Mouse (Mus musculus): ENCODE measurements at regions not wholly inside any gene's neighbourhood (a gene's known extent, or its start where the extent isn't known, plus 50 kb on each side); places are given as distances from the start of the nearest gene placed in this dataset.
"Not testable (repeated sequence)": the region's sequence is repeated elsewhere in the genome, so short reads cannot be mapped to it uniquely, and the experiment has no call there.

DNA sequence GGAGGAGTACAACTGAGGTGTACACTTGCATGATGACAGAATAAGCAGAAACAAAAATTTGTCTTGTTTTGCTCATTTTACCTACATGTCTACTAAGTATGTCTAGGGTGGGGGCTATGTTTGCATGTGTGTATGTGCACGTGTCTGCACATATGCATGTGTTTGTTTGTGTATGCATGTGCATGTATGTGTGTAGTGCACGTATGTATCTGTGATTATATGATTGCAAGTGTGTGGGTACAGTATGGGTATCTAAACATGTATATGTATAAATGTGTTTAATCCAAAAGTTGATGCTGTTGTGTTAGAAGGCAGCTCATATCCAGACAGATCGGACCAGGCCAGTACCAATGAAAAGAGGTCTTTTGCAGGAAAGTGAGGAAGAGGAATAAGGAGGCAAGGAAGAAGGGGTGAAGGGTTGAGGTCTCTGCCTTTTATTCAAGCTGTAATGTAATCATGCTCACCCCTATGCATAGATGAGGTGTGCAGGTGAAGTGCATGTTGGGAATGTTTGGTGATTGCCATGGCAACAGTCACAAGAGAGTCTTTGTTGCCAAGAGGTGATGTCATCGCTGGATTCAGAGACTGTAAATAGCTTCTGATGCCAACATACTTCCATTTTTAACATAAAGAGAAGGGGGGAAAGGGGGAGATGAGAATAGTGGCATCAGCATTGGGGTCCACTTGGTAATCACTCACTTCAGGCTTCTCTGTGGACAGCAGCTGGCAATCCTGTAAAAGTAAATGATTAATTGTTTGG lies 1447.7 kb downstream of the Zfp704 start:
- H3K4me1 ChIP-seq (ENCODE audit: control insufficient read depth, insufficient read depth, insufficient read length), result no peaks in the 10 kb centered on the region
- TF ChIP-seq CTCF (IDR thresholded peaks at IDR 0.05; ENCODE audit: extremely low read depth, insufficient read depth, insufficient read length, insufficient replicate concordance), result no peak
- TF ChIP-seq POLR2A (IDR thresholded peaks at IDR 0.05; ENCODE audit: low read depth, low read length), result no peak
- H3K27me3 ChIP-seq (ENCODE audit: control insufficient read depth, insufficient read depth, low read length), result no peaks in the 10 kb centered on the region
- no peaks in the 10 kb centered on the region for H3K36me3 ChIP-seq (ENCODE audit: control insufficient read depth, insufficient read depth, low read length)
- 86% methylated on average over 4 of the region's 4 CpGs for WGBS
- DNase-seq (ENCODE audit: low read depth in 1 of 2, low spot score in 2 of 2), result no peak
- no peak overlapping the region for H3K27ac ChIP-seq (ENCODE audit: insufficient read depth, low read length)
- H3K4me3 ChIP-seq (ENCODE audit: extremely low read depth, insufficient read depth, insufficient read length), result no peak overlapping the region

GRCm38 (mm10) chr3:8143016-8143415 lies 1466.9 kb downstream of the Zfp704 start:
- WGBS, result 85% methylated on average over 2 of the region's 2 CpGs
- DNase-seq (ENCODE audit: low read depth in 1 of 2, low spot score in 2 of 2), result no peak
- H3K27ac ChIP-seq (ENCODE audit: insufficient read depth, low read length), result no peak overlapping the region
- no peak for TF ChIP-seq CTCF (IDR thresholded peaks at IDR 0.05; ENCODE audit: extremely low read depth, insufficient read depth, insufficient read length, insufficient replicate concordance)
- TF ChIP-seq POLR2A (IDR thresholded peaks at IDR 0.05; ENCODE audit: low read depth, low read length), result no peak
- H3K27me3 ChIP-seq (ENCODE audit: control insufficient read depth, insufficient read depth, low read length), result no peaks in the 10 kb centered on the region
- no peak overlapping the region for H3K4me3 ChIP-seq (ENCODE audit: extremely low read depth, insufficient read depth, insufficient read length)
- H3K36me3 ChIP-seq (ENCODE audit: control insufficient read depth, insufficient read depth, low read length), result no peaks in the 10 kb centered on the region
- H3K4me1 ChIP-seq (ENCODE audit: control insufficient read depth, insufficient read depth, insufficient read length), result no peaks in the 10 kb centered on the region

DNA sequence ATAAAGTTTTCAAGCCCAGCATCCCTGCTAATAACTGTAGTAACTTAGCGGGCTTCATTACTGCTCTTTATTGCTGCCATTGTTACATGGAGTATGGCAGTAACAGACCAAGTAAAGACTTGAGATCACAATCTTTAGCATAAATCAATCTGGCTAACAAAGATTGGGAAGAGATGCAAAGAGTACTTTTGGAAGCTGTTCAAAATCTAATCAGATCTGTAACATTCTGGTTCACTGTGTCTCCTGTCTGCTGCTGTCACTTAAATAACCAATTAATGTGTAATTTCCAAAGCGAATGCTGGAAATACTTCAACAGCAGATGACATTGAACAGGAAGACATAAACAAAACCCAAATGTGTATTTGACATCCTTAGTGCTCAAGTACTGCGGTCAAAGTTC lies 1467.7 kb downstream of the Zfp704 start:
- 78% methylated on average over 3 of the region's 3 CpGs for WGBS
- no peaks in the 10 kb centered on the region for H3K4me1 ChIP-seq (ENCODE audit: control insufficient read depth, insufficient read depth, insufficient read length)
- TF ChIP-seq POLR2A (IDR thresholded peaks at IDR 0.05; ENCODE audit: low read depth, low read length), result no peak
- TF ChIP-seq CTCF (IDR thresholded peaks at IDR 0.05; ENCODE audit: extremely low read depth, insufficient read depth, insufficient read length, insufficient replicate concordance), result no peak
- no peaks in the 10 kb centered on the region for H3K36me3 ChIP-seq (ENCODE audit: control insufficient read depth, insufficient read depth, low read length)
- H3K27me3 ChIP-seq (ENCODE audit: control insufficient read depth, insufficient read depth, low read length), result no peaks in the 10 kb centered on the region
- H3K4me3 ChIP-seq (ENCODE audit: extremely low read depth, insufficient read depth, insufficient read length), result no peak overlapping the region
- DNase-seq (ENCODE audit: low read depth in 1 of 2, low spot score in 2 of 2), result no peak
- no peak overlapping the region for H3K27ac ChIP-seq (ENCODE audit: insufficient read depth, low read length)

DNA sequence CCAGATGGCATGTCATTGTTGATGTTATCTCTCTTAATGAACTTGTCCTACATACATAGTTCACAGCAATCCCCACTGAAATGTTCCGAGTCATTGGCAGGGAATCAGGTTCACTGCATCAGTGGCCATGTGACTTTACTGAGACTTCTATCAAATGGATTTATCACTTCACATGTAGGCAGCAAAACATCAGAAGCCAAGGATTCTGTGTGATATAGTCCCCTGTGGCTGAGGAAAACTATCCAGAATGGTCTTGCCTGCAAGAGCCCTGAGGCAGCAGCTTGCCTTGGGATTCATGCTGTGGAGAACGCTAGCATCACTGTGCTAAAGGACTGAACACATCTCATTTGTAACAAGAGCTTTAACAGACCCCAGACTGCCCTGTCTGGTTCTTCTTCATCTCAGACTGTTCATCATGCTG lies 1468.2 kb downstream of the Zfp704 start:
- TF ChIP-seq POLR2A (IDR thresholded peaks at IDR 0.05; ENCODE audit: low read depth, low read length) (no peak), CTCF (IDR thresholded peaks at IDR 0.05; ENCODE audit: extremely low read depth, insufficient read depth, insufficient read length, insufficient replicate concordance) (no peak)
- Histone ChIP-seq H3K27me3 (ENCODE audit: control insufficient read depth, insufficient read depth, low read length) (no peaks in the 10 kb centered on the region), H3K4me3 (ENCODE audit: extremely low read depth, insufficient read depth, insufficient read length) (no peak overlapping the region), H3K27ac (ENCODE audit: insufficient read depth, low read length) (no peak overlapping the region), H3K4me1 (ENCODE audit: control insufficient read depth, insufficient read depth, insufficient read length) (no peaks in the 10 kb centered on the region), H3K36me3 (ENCODE audit: control insufficient read depth, insufficient read depth, low read length) (no peaks in the 10 kb centered on the region)
- no peak for DNase-seq (ENCODE audit: low read depth in 1 of 2, low spot score in 2 of 2)
- WGBS, result 58% methylated on average over 2 of the region's 2 CpGs

DNA sequence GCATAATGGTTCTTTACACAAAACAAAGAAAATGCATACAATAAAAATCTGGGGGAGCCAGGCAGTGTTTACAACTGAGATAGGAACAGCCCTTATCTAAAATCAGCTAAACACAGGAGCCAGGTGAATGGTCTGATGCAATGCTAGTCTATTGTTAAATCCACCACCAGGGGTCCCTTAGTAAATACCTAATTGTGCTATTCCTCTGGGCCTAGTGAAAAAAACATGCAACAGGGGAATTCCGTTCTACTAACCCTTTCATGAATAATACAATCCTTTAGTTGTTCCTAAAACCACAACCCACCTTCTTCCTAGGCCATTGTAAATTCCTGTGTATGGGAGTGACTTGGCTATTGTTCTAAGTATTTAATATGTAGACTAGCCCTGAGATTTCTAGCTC lies 1486.2 kb downstream of the Zfp704 start:
- not testable (repeated sequence) for H3K27me3 ChIP-seq (ENCODE audit: control insufficient read depth, insufficient read depth, low read length); DNase-seq (ENCODE audit: low read depth in 1 of 2, low spot score in 2 of 2); H3K4me1 ChIP-seq (ENCODE audit: control insufficient read depth, insufficient read depth, insufficient read length); H3K4me3 ChIP-seq (ENCODE audit: extremely low read depth, insufficient read depth, insufficient read length); H3K27ac ChIP-seq (ENCODE audit: insufficient read depth, low read length); H3K36me3 ChIP-seq (ENCODE audit: control insufficient read depth, insufficient read depth, low read length)
- WGBS, result 61% methylated on average over 1 of the region's 1 CpGs

DNA sequence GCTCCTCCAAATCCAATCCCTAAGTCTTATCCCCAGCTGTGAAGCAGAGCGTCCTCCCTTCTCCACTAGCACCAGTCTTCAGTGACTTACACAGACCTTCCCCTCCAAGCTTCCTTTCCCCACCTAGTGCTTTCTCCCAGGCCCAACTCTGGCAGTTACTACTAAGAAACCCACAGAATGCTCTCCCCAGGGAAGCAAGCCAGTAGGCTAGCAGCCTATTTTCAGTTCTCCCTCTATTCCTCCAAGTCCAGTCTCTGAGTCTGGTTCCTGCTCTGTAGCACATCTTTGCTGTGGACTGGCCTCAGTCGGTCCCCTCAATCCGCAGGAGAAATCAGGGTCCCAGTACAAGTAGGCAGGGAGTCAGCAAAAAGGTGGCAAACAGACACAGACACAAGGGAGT lies 1486.7 kb downstream of the Zfp704 start:
- Histone ChIP-seq H3K36me3 (ENCODE audit: control insufficient read depth, insufficient read depth, low read length) (no peaks in the 10 kb centered on the region), H3K4me3 (ENCODE audit: extremely low read depth, insufficient read depth, insufficient read length) (no peak overlapping the region), H3K27ac (ENCODE audit: insufficient read depth, low read length) (no peak overlapping the region), H3K4me1 (ENCODE audit: control insufficient read depth, insufficient read depth, insufficient read length) (no peaks in the 10 kb centered on the region), H3K27me3 (ENCODE audit: control insufficient read depth, insufficient read depth, low read length) (no peaks in the 10 kb centered on the region; the same call in 1 of the 2 replicates)
- TF ChIP-seq POLR2A (IDR thresholded peaks at IDR 0.05; ENCODE audit: low read depth, low read length) (no peak), CTCF (IDR thresholded peaks at IDR 0.05; ENCODE audit: extremely low read depth, insufficient read depth, insufficient read length, insufficient replicate concordance) (no peak)
- no peak for DNase-seq (ENCODE audit: low read depth in 1 of 2, low spot score in 2 of 2)
- 75% methylated on average over 3 of the region's 3 CpGs for WGBS

DNA sequence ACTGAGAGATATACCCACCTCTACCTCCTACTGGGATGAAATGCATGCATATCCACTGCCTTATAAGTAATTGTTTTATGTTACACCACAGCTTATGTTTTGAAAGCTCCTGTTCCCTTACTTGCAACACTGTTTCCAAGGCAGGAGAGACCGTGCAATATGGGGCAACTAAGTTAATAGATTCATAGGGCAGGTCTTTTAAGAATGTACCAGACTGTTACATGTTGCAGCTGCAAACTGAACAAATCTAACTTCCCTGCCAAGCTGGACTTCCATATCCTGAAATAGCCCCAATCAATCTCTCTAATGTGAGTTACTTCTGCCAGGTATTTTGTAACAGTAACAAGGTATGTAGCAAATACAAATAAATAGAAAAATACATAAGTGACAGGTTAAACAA lies 1478.0 kb upstream of the 1700008P02Rik start:
- TF ChIP-seq CTCF (IDR thresholded peaks at IDR 0.05; ENCODE audit: extremely low read depth, insufficient read depth, insufficient read length, insufficient replicate concordance) (no peak), POLR2A (IDR thresholded peaks at IDR 0.05; ENCODE audit: low read depth, low read length) (no peak)
- Histone ChIP-seq H3K27ac (ENCODE audit: insufficient read depth, low read length) (no peak overlapping the region), H3K36me3 (ENCODE audit: control insufficient read depth, insufficient read depth, low read length) (no peaks in the 10 kb centered on the region), H3K4me1 (ENCODE audit: control insufficient read depth, insufficient read depth, insufficient read length) (no peaks in the 10 kb centered on the region), H3K4me3 (ENCODE audit: extremely low read depth, insufficient read depth, insufficient read length) (no peak overlapping the region), H3K27me3 (ENCODE audit: control insufficient read depth, insufficient read depth, low read length) (no peaks in the 10 kb centered on the region)
- no peak for DNase-seq (ENCODE audit: low read depth in 1 of 2, low spot score in 2 of 2)
- 78% methylated on average over 1 of the region's 1 CpGs for WGBS
